Mouse (Mus musculus) liver, embryonic 12.5 days (tissue): Measurements from ENCODE around the gene Marc1. TPM values are rescaled to one million over a fixed set of nuclear protein-coding genes. Genes with fewer than 3 reads are reported as not detected.
A peak's percentile ranks its signal among the peaks of the same experiment; 100 is the strongest.

Experiments
- ATAC-seq: fragments of 200-750 bp; cut with Nextera tagmentation; 2 replicates; pipeline ENCODE4 v1.8.0; 2017; ENCODE audit warnings: moderate number of reproducible peaks, mild to moderate bottlenecking, moderate library complexity
- H3K27ac ChIP-seq: fragments of 300-500 bp; sonication (generic); 2 replicates; pipeline ENCODE4 v1.5.1; 2016; ENCODE audit warnings: mild to moderate bottlenecking
- H3K27me3 ChIP-seq: fragments of 300-500 bp; sonication (generic); replicated peaks from 2 replicates; pipeline ENCODE4 v1.6.1; 2016; ENCODE audit warnings: mild to moderate bottlenecking, moderate library complexity
- H3K36me3 ChIP-seq: fragments of 300-500 bp; sonication (generic); 2 replicates; pipeline ENCODE4 v1.6.1; 2016; ENCODE audit warnings: mild to moderate bottlenecking, moderate library complexity
- H3K4me1 ChIP-seq: fragments of 300-500 bp; sonication (generic); 2 replicates; pipeline ENCODE4 v1.6.1; 2016
- H3K4me2 ChIP-seq: fragments of 300-500 bp; sonication (generic); 2 replicates; pipeline ENCODE4 v1.6.1; 2016; ENCODE audit warnings: mild to moderate bottlenecking, moderate library complexity
- H3K4me3 ChIP-seq: fragments of 300-500 bp; sonication (generic); 2 replicates; pipeline ENCODE4 v1.5.1; 2016; ENCODE audit warnings: mild to moderate bottlenecking, moderate library complexity
- H3K9ac ChIP-seq: fragments of 300-500 bp; sonication (generic); 2 replicates; pipeline ENCODE4 v1.6.1; 2016; ENCODE audit warnings: mild to moderate bottlenecking, moderate library complexity
- H3K9me3 ChIP-seq: fragments of 300-500 bp; sonication (generic); replicated peaks from 2 replicates; pipeline ENCODE4 v1.6.1; 2016; ENCODE audit warnings: mild to moderate bottlenecking, moderate library complexity
- WGBS: fragments of 180-500 bp; shearing (Covaris S2); methylation state at CpG from one replicate; pipeline ENCODE4 v1.1.7; 2016; ENCODE audit not compliant: insufficient replicate concordance; 5-methylcytosine and 5-hydroxymethylcytosine counted together
- polyA plus RNA-seq: library from polyadenylated mRNA; unstranded; fragments of >200 nt; fragmentation: Nextera tagmentation; extraction: Ambion mirVana; gene quantifications from 2 replicates; pipeline ENCODE4 v1.2.1, GENCODE M21; 2016

Marc1 gene
- polyA plus RNA-seq, 1 experiment from 2014 or later: 7.3 TPM

- H3K36me3 ChIP-seq: peaks cover 13% of the 10 kb centered on the region
- no peaks in the 10 kb centered on the region for H3K9me3 ChIP-seq
- ATAC-seq: peak; percentile 97
- H3K27me3 ChIP-seq: no peaks in the 10 kb centered on the region
- H3K4me1 ChIP-seq: peaks cover 64% of the 10 kb centered on the region
- peak overlapping the region; percentile 87 for H3K4me3 ChIP-seq
- peak overlapping the region; percentile 93 for H3K27ac ChIP-seq
- under 1% methylated on average over 67 of the region's 67 CpGs for WGBS
- H3K9ac ChIP-seq: peak overlapping the region; percentile 96
- H3K4me2 ChIP-seq: peak overlapping the region; percentile 93
These were observed 34.3 kb upstream of the Marc1 start for GRCm38 (mm10) chr1:184845111-184846071.

GRCm38 (mm10) chr1:184844326-184845066, 33.4 kb upstream of the Marc1 start:
- peaks cover 70% of the 10 kb centered on the region for H3K4me1 ChIP-seq
- peak overlapping the region; percentile 87 for H3K4me3 ChIP-seq
- peaks cover 22% of the 10 kb centered on the region for H3K36me3 ChIP-seq
- H3K4me2 ChIP-seq: peak overlapping the region; percentile 93
- no peak for ATAC-seq
- peak overlapping the region; percentile 93 for H3K27ac ChIP-seq
- no peaks in the 10 kb centered on the region for H3K27me3 ChIP-seq
- H3K9ac ChIP-seq: peak overlapping the region; percentile 96
- WGBS: 16% methylated on average over 15 of the region's 15 CpGs
- no peaks in the 10 kb centered on the region for H3K9me3 ChIP-seq

GRCm38 (mm10) chr1:184837649-184838048, 26.5 kb upstream of the Marc1 start:
- no peak for ATAC-seq
- Histone ChIP-seq H3K4me2 (no peak overlapping the region), H3K9me3 (no peaks in the 10 kb centered on the region), H3K27me3 (no peaks in the 10 kb centered on the region), H3K36me3 (peaks cover 85% of the 10 kb centered on the region), H3K27ac (0 out of 2 replicates have a peak overlapping the region, but pooled peaks have one; percentile 26), H3K4me1 (peaks cover 47% of the 10 kb centered on the region), H3K4me3 (no peak overlapping the region), H3K9ac (no peak overlapping the region)
- 74% methylated on average over 4 of the region's 4 CpGs for WGBS

- no peak overlapping the region for H3K4me3 ChIP-seq
- H3K4me1 ChIP-seq: peaks cover 34% of the 10 kb centered on the region
These were observed 25.2 kb upstream of the Marc1 start for GRCm38 (mm10) chr1:184836350-184836749.

GRCm38 (mm10) chr1:184833499-184833898, 22.4 kb upstream of the Marc1 start:
- H3K9ac ChIP-seq: no peak overlapping the region
- no peak overlapping the region for H3K27ac ChIP-seq
- 55% methylated on average over 7 of the region's 7 CpGs for WGBS
- H3K36me3 ChIP-seq: peaks cover 94% of the 10 kb centered on the region
- no peaks in the 10 kb centered on the region for H3K9me3 ChIP-seq
- ATAC-seq: peak; percentile 77
- no peaks in the 10 kb centered on the region for H3K27me3 ChIP-seq
- no peak overlapping the region for H3K4me3 ChIP-seq
- peaks cover 17% of the 10 kb centered on the region for H3K4me1 ChIP-seq
- no peak overlapping the region for H3K4me2 ChIP-seq

More at GRCm38 (mm10) chr1:184836350-184836749, 25.2 kb upstream of the Marc1 start:
- H3K9ac ChIP-seq: no peak overlapping the region
- peaks cover 94% of the 10 kb centered on the region for H3K36me3 ChIP-seq
- H3K9me3 ChIP-seq: no peaks in the 10 kb centered on the region
- 80% methylated on average over 5 of the region's 5 CpGs for WGBS
- H3K27me3 ChIP-seq: no peaks in the 10 kb centered on the region
- no peak for ATAC-seq
- H3K27ac ChIP-seq: no peak overlapping the region
- no peak overlapping the region for H3K4me2 ChIP-seq

DNA sequence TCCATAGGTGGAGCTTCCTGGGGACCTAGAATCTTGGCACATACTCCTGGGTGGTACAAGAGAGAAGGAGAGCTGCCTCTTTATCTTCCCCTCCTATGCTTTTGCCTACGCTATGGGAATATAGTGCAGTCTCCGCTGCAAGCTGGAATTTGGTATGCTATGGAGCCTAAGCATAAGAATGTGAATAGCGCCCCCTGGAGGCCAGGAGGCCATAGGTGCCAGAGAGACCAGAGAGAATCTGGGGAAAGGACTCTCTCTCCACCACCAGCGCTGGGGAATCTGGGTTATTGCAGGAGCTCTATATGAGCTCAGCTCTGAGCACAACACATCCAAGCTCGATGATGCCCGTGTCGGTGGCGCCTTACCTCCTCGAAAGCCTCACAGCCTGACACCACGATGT, 21.1 kb upstream of the Marc1 start:
- ATAC-seq: no peak

GRCm38 (mm10) chr1:184829897-184830296, 18.8 kb upstream of the Marc1 start:
- Histone ChIP-seq H3K36me3 (peaks cover 82% of the 10 kb centered on the region), H3K9me3 (no peaks in the 10 kb centered on the region), H3K4me2 (no peak overlapping the region), H3K4me3 (no peak overlapping the region), H3K9ac (no peak overlapping the region), H3K27ac (no peak overlapping the region), H3K4me1 (peaks cover 18% of the 10 kb centered on the region), H3K27me3 (no peaks in the 10 kb centered on the region)
- no peak for ATAC-seq
- 77% methylated on average over 8 of the region's 8 CpGs for WGBS

More for the DNA sequence above, 21.1 kb upstream of the Marc1 start:
- Histone ChIP-seq H3K27ac (no peak overlapping the region), H3K4me3 (no peak overlapping the region), H3K4me1 (peaks cover 14% of the 10 kb centered on the region), H3K36me3 (peaks cover 92% of the 10 kb centered on the region), H3K27me3 (no peaks in the 10 kb centered on the region), H3K9me3 (no peaks in the 10 kb centered on the region), H3K4me2 (no peak overlapping the region), H3K9ac (no peak overlapping the region)
- 80% methylated on average over 10 of the region's 10 CpGs for WGBS

DNA sequence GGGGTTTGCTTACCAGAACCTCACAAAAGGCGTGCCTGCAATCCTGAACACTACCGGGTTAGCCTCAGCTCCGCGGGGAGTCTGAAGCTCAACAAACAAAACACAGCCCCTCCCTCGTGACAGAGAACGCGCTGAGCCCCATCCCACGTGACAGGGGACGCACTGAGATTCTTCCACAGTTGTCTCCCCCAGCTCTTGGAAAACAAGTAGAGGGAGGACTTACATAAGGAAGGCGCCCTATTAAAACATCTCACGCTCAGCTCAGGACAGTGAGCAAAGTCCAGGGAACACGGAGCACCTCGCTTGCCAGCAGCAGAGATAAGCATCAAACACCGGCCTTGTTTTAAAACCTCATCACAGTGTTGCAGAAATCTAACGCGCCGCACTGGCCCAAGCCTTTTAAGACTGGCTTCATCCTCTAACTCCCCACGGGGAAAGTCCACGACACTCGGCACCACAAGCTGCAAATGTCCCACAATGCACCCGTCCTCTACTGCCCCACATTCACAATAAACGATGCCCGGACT, 16.1 kb upstream of the Marc1 start:
- H3K4me1 ChIP-seq: peaks cover 22% of the 10 kb centered on the region
- ATAC-seq: no peak
- WGBS: 61% methylated on average over 23 of the region's 23 CpGs
- no peak overlapping the region for H3K9ac ChIP-seq
- no peak overlapping the region for H3K4me3 ChIP-seq
- H3K4me2 ChIP-seq: peak overlapping the region; percentile 22; the same call in 1 of the 2 replicates
- H3K27me3 ChIP-seq: no peaks in the 10 kb centered on the region
- H3K36me3 ChIP-seq: peaks cover 66% of the 10 kb centered on the region
- H3K27ac ChIP-seq: peak overlapping the region; percentile 51
- H3K9me3 ChIP-seq: no peaks in the 10 kb centered on the region

DNA sequence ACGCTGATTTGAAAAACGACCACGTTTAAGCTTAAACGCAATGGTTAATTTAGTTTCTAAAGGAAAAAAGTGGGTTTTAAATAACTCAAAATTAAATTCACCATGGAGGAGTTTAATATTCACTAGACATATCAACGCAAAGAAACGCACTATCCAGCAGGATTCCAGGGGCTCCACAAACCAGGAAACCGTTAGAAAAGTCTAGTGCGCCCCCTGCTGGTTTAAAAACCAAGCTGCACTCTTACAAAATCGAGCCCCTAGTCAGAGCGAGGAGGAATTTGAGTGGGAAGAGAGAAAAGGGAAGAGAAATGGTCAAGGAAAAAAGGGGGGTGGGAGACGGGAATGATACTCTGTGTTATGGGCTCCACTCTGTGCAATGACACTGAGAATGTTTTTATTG, 14.0 kb upstream of the Marc1 start:
- Histone ChIP-seq H3K4me3 (no peak overlapping the region), H3K27me3 (no peaks in the 10 kb centered on the region), H3K9me3 (no peaks in the 10 kb centered on the region), H3K9ac (no peak overlapping the region), H3K4me1 (peaks cover 22% of the 10 kb centered on the region), H3K36me3 (peaks cover 66% of the 10 kb centered on the region), H3K4me2 (peak overlapping the region; percentile 45), H3K27ac (no peak overlapping the region)
- WGBS: 22% methylated on average over 11 of the region's 11 CpGs
- ATAC-seq: no peak

GRCm38 (mm10) chr1:184824439-184824851, 13.3 kb upstream of the Marc1 start:
- peak overlapping the region; percentile 45 for H3K4me2 ChIP-seq
- H3K4me1 ChIP-seq: peaks cover 22% of the 10 kb centered on the region
- no peaks in the 10 kb centered on the region for H3K27me3 ChIP-seq
- H3K9me3 ChIP-seq: no peaks in the 10 kb centered on the region
- peak; percentile 80 for ATAC-seq
- H3K4me3 ChIP-seq: no peak overlapping the region
- H3K27ac ChIP-seq: 0 out of 2 replicates have a peak overlapping the region, but pooled peaks have one; percentile 30
- WGBS: 5% methylated on average over 12 of the region's 12 CpGs
- peaks cover 66% of the 10 kb centered on the region for H3K36me3 ChIP-seq
- H3K9ac ChIP-seq: no peak overlapping the region

DNA sequence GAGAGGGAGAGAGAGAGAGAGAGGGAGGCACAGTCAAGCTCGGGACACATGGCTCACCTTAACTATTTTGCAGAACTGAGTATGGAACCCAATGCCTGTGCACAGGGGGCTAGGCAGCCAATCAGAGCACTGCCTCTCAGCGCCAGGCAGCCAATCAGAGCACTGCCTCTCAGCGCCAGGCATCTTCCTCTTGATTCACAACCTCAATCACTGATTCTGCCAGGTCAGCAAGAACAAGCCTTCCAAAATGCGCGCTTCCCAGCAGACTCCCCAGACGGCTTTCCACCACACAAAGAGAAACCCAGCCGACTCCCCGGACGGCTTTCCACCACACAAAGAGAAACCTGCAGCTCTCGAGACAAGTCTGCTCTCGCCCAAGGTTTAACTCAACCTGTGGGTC, 11.6 kb upstream of the Marc1 start:
- WGBS: 63% methylated on average over 11 of the region's 11 CpGs
- Histone ChIP-seq H3K9me3 (no peaks in the 10 kb centered on the region), H3K27ac (no peak overlapping the region), H3K4me1 (peaks cover 22% of the 10 kb centered on the region), H3K4me2 (no peak overlapping the region), H3K9ac (no peak overlapping the region), H3K27me3 (no peaks in the 10 kb centered on the region), H3K4me3 (no peak overlapping the region), H3K36me3 (peaks cover 70% of the 10 kb centered on the region)
- no peak for ATAC-seq
